Mouse (Mus musculus) hindbrain, postnatal 0 days (tissue): ENCODE measurements around the gene Prkag2. TPM values are rescaled to one million over a fixed set of nuclear protein-coding genes. Genes with fewer than 3 reads are reported as not detected.

Experiments
- ATAC-seq: fragments of 200-750 bp; cut with Nextera tagmentation; 2 replicates; pipeline ENCODE4 v1.8.0; 2017; ENCODE audit warnings: mild to moderate bottlenecking, moderate TSS enrichment, moderate library complexity
- DNase-seq: peaks from one replicate; pipeline ENCODE4 v3.0.0-alpha.2; 2015; ENCODE audit warnings: low spot score
- H3K27ac ChIP-seq: fragments of 300-500 bp; sonication (generic); 2 replicates; pipeline ENCODE4 v1.5.1; 2014; ENCODE audit warnings: mild to moderate bottlenecking
- H3K27me3 ChIP-seq: fragments of 300-500 bp; sonication (generic); 2 replicates; pipeline ENCODE4 v1.6.1; 2014; ENCODE audit warnings: low read length, mixed read lengths; ENCODE audit not compliant: insufficient read depth
- H3K36me3 ChIP-seq: fragments of 300-500 bp; sonication (generic); 2 replicates; pipeline ENCODE4 v1.6.1; 2014; ENCODE audit warnings: low read length, mixed read lengths; ENCODE audit not compliant: insufficient read depth
- H3K4me1 ChIP-seq: fragments of 300-500 bp; sonication (generic); 2 replicates; pipeline ENCODE4 v1.6.1; 2014; ENCODE audit warnings: antibody characterized with exemption, low read length, mixed read lengths; ENCODE audit not compliant: insufficient read depth
- H3K4me2 ChIP-seq: fragments of 300-500 bp; sonication (generic); 2 replicates; pipeline ENCODE4 v1.6.1; 2014; ENCODE audit warnings: low read depth, mild to moderate bottlenecking, low read length, moderate library complexity, mixed read lengths
- H3K4me3 ChIP-seq: fragments of 300-500 bp; sonication (generic); 2 replicates; pipeline ENCODE4 v1.5.1; 2014; ENCODE audit warnings: low read length
- H3K9ac ChIP-seq: fragments of 300-500 bp; sonication (generic); replicated peaks from 2 replicates; pipeline ENCODE4 v1.6.1; 2014; ENCODE audit warnings: mild to moderate bottlenecking, low read length, moderate library complexity, mixed read lengths
- H3K9me3 ChIP-seq: fragments of 300-500 bp; sonication (generic); 2 replicates; pipeline ENCODE4 v1.6.1; 2016; ENCODE audit warnings: low read length, mixed read lengths
- CTCF ChIP-seq: IDR thresholded peaks from 2 replicates; pipeline ENCODE4 v1.5.1; 2016; ENCODE audit warnings: antibody characterized with exemption, control low read depth, low read depth
- WGBS: fragments of 180-500 bp; shearing (Covaris S2); extraction: QIAGEN DNeasy Blood & Tissue Kit; methylation state at CpG from one replicate; pipeline ENCODE4 v1.1.7; 2014; 5-methylcytosine and 5-hydroxymethylcytosine counted together
- polyA plus RNA-seq: library from polyadenylated mRNA; unstranded; fragments of >200 nt; fragmentation: Nextera tagmentation; extraction: Ambion mirVana; gene quantifications from 2 replicates; pipeline ENCODE4 v1.2.1, GENCODE M21; 2015
- total RNA-seq: library from RNA; depleted of rRNA; stranded (reverse); fragments of >200 nt; gene quantifications from 2 replicates; pipeline ENCODE4 v1.2.3, GENCODE M21; 2014

Prkag2 gene
- total and polyA plus RNA-seq, 2 experiments from 2014 or later, result 38.3 to 86.4 TPM

DNA sequence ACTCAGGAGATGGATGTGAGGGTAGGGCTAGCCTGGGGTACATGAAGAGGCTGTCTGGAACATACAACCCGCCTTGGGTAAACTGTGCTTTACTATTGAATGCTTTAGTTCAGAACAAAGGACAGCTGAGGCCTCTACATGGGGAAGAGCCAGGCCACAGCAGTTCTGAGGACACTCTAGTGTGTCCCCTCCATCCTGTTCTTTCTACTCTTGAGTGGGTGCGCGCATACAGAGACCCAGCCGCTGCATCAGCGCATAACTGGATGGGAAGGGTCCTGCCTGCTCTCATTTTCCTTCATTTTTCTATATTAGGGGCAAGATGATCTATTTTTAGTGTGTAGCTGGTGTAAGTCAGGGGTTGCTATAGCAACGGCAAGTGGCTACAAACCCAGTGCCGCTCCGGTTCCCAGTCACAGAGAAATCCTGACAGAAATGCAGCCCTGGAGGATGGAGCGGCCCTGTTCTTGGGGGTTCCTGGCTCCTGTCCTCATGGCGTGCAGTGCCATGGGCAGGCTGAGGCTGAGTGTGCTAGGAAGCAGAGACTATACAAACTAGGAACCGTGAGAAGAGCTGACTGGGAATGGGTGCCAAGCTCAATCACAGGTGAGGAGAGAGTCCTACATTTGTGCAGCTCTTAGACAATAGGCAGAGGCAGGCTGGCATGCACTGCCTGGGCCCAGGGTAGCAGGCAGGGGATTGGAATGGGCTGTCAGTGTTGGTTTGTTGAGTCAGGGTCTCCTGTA, 114.8 kb downstream of the Prkag2 start:
- H3K4me1 ChIP-seq, result peaks cover 28% of the 10 kb centered on the region
- WGBS, result 43% methylated on average over 11 of the region's 11 CpGs
- peak overlapping the region; percentile 19; the same call in 1 of the 2 replicates for H3K4me3 ChIP-seq
- TF ChIP-seq CTCF, result no peak
- peak overlapping the region; percentile 44; the same call in 1 of the 2 replicates for H3K9ac ChIP-seq
- H3K36me3 ChIP-seq, result no peaks in the 10 kb centered on the region
- ATAC-seq (peak; percentile 73), DNase-seq (peak; percentile 79)
- peak overlapping the region; percentile 44 for H3K4me2 ChIP-seq
- H3K27me3 ChIP-seq, result no peaks in the 10 kb centered on the region
- H3K9me3 ChIP-seq, result no peaks in the 10 kb centered on the region
- H3K27ac ChIP-seq, result peak overlapping the region; percentile 88

DNA sequence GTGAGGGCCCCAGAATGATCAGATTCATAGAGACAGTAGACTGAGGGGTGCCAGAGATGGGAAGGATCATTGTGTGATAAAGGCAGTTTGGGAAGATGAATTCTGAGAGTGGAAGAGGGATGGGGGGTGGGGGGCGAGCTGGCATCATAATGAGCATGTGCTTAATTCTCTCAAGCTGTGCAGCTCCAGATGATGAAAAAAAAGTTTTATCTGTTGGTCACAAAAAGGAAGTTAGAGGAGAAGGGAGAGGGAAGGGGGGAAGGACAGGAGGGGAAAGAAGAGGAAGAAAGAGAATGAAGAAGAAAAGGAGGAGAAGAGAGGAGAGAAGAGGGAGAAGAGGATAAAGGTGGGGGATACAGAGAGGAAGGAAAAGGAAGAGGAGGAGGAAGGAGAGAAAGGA, 116.3 kb downstream of the Prkag2 start:
- H3K4me3 ChIP-seq, result no peak overlapping the region
- DNase-seq, result no peak
- WGBS, result 71% methylated on average over 1 of the region's 1 CpGs
- TF ChIP-seq CTCF, result no peak
- no peaks in the 10 kb centered on the region for H3K27me3 ChIP-seq
- no peak overlapping the region for H3K9ac ChIP-seq
- H3K27ac ChIP-seq, result peak overlapping the region; percentile 88; the same call in 1 of the 2 replicates
- peaks cover 28% of the 10 kb centered on the region for H3K4me1 ChIP-seq
- H3K4me2 ChIP-seq, result no peak overlapping the region
- no peaks in the 10 kb centered on the region for H3K9me3 ChIP-seq
- ATAC-seq, result no peak
- no peaks in the 10 kb centered on the region for H3K36me3 ChIP-seq

DNA sequence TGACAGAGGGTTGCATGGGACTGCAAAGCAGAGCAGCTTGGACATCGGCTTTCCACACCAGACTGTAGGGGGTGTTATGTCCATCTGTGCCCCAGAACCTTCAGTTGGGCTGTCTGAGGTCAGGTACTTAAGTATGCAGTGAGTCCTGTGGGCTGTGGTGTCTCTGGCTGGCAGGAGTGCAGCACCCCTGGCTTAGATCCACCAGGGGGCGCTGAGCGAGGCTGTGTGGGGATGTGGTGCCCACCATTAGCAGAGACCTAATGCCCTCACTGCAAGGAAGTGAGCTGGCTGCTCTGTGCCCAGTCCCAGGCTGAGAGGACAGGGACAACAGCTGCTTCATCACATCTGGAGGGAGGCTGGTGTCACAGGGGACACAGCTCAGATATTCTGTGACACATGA, 116.9 kb downstream of the Prkag2 start:
- Histone ChIP-seq H3K9ac (no peak overlapping the region), H3K9me3 (no peaks in the 10 kb centered on the region), H3K36me3 (no peaks in the 10 kb centered on the region), H3K27ac (peak overlapping the region; percentile 20; the same call in 1 of the 2 replicates), H3K4me2 (no peak overlapping the region), H3K4me3 (no peak overlapping the region), H3K27me3 (no peaks in the 10 kb centered on the region), H3K4me1 (peaks cover 28% of the 10 kb centered on the region)
- 23% methylated on average over 3 of the region's 3 CpGs for WGBS
- peak; percentile 25; the same call in 1 of the 2 replicates for ATAC-seq
- peak; percentile 71 for DNase-seq
- TF ChIP-seq CTCF, result peak; percentile 86

DNA sequence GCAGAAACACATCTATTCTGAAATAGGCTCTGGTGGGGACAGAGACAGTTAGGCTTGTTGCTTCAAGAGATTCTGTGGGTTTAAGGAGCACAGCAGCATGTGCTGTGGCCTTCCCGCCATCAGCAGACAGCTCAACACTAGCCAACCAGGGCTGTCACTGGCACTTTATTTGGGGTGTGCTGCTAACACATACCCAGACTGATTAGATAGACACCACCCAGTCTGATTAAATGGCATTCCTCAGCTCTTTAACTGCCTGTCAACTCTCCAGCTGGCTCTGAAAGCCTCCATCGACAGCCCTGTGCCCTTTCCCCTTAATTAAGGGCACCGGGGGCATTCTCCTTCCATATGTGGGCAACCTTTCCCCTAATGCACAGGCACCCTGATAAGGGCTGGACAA, 118.2 kb downstream of the Prkag2 start:
- no peak overlapping the region for H3K4me3 ChIP-seq
- DNase-seq (no peak), ATAC-seq (no peak)
- H3K27me3 ChIP-seq, result no peaks in the 10 kb centered on the region
- peaks cover 28% of the 10 kb centered on the region for H3K4me1 ChIP-seq
- TF ChIP-seq CTCF, result no peak
- H3K9me3 ChIP-seq, result no peaks in the 10 kb centered on the region
- WGBS, result 74% methylated on average over 3 of the region's 3 CpGs
- H3K36me3 ChIP-seq, result no peaks in the 10 kb centered on the region
- no peak overlapping the region for H3K9ac ChIP-seq
- no peak overlapping the region for H3K4me2 ChIP-seq
- peak overlapping the region; percentile 34; the same call in 1 of the 2 replicates for H3K27ac ChIP-seq

DNA sequence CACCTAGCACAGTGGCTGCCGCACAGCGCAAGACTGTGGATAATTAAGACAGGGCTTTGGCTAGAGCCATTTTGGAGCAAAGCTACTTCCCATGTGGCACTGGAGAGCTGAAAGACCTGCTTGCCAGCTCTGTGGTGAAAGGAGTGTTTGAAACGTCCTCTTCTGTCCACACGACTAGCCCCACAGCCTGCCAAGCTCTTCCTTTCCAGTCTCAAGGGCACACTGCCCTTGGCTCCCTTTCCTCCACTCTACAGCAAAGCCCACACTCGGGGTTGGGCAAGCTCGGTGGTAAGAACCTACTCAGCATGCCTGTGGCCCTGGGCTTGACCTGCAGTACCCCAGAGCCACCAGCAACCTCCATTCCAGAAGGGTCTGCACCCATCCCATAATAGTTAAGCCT, 118.7 kb downstream of the Prkag2 start:
- peak; percentile 57 for DNase-seq
- Histone ChIP-seq H3K4me2 (no peak overlapping the region), H3K4me1 (peaks cover 24% of the 10 kb centered on the region), H3K27ac (peak overlapping the region; percentile 34; the same call in 1 of the 2 replicates), H3K36me3 (no peaks in the 10 kb centered on the region), H3K9me3 (no peaks in the 10 kb centered on the region), H3K4me3 (no peak overlapping the region), H3K27me3 (no peaks in the 10 kb centered on the region), H3K9ac (no peak overlapping the region)
- WGBS, result 52% methylated on average over 6 of the region's 6 CpGs
- peak; percentile 13; the same call in 1 of the 2 replicates for TF ChIP-seq CTCF
- ATAC-seq, result peak; percentile 53; the same call in 1 of the 2 replicates

DNA sequence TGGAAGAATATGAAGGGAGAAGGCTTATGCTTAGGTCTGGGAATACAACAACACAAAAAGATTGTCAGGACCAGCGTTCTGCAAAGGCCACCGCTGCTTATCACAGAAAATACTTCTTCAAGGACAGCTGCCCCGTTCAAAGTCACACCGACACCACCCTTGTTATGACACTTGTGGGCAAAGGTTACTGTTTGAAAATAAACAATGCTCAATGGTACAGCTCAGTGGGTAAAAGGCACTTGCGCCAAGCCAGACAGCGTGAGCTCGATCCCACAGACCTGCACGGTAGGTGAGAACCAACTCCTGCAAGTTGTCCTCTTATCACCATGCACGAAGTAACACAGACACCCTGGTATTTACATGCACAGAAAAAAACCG, 120.5 kb downstream of the Prkag2 start:
- 82% methylated on average over 10 of the region's 10 CpGs for WGBS
- TF ChIP-seq CTCF, result no peak

More for the DNA sequence above, 120.5 kb downstream of the Prkag2 start:
- Histone ChIP-seq H3K4me2 (no peak overlapping the region), H3K36me3 (no peaks in the 10 kb centered on the region), H3K9me3 (no peaks in the 10 kb centered on the region), H3K4me3 (no peak overlapping the region), H3K9ac (no peak overlapping the region), H3K4me1 (peaks cover 6% of the 10 kb centered on the region), H3K27me3 (no peaks in the 10 kb centered on the region), H3K27ac (no peak overlapping the region)
- DNase-seq (no peak), ATAC-seq (no peak)
